Mouse (Mus musculus) lung, embryonic 16.5 days (tissue): ENCODE results near the gene Auts2. TPM values are rescaled to one million over a fixed set of nuclear protein-coding genes. Genes with fewer than 3 reads are reported as not detected.
A peak's percentile ranks its signal among the peaks of the same experiment; 100 is the strongest.
"Not testable (repeated sequence)": the region's sequence is repeated elsewhere in the genome, so short reads cannot be mapped to it uniquely, and the experiment has no call there.

Source experiments
- ATAC-seq: fragments of 200-750 bp; cut with Nextera tagmentation; 2 replicates; pipeline ENCODE4 v1.8.0; 2017; ENCODE audit warnings: low read depth, mild to moderate bottlenecking, moderate library complexity
- H3K27ac ChIP-seq: fragments of 300-500 bp; sonication (generic); 2 replicates; pipeline ENCODE4 v1.5.1; 2014; ENCODE audit warnings: mild to moderate bottlenecking, control low read depth, low read length
- H3K27me3 ChIP-seq: fragments of 300-500 bp; sonication (generic); 2 replicates; pipeline ENCODE4 v1.6.1; 2014; ENCODE audit warnings: low read depth, low read length, mixed read lengths; ENCODE audit not compliant: control insufficient read depth, insufficient read depth
- H3K36me3 ChIP-seq: fragments of 300-500 bp; sonication (generic); 2 replicates; pipeline ENCODE4 v1.6.1; 2014; ENCODE audit warnings: low read length; ENCODE audit not compliant: control insufficient read depth, insufficient read depth
- H3K4me1 ChIP-seq: fragments of 300-500 bp; sonication (generic); replicated peaks from 2 replicates; pipeline ENCODE4 v1.6.1; 2014; ENCODE audit warnings: low read length, mixed read lengths; ENCODE audit not compliant: control insufficient read depth, insufficient read depth
- H3K4me2 ChIP-seq: fragments of 300-500 bp; sonication (generic); 2 replicates; pipeline ENCODE4 v1.6.1; 2014; ENCODE audit warnings: low read depth, low read length, control low read depth
- H3K4me3 ChIP-seq: fragments of 300-500 bp; sonication (generic); 2 replicates; pipeline ENCODE4 v1.5.1; 2014; ENCODE audit warnings: mild to moderate bottlenecking, low read length, control low read depth
- H3K9ac ChIP-seq: fragments of 300-500 bp; sonication (generic); 2 replicates; pipeline ENCODE4 v1.6.1; 2014; ENCODE audit warnings: low read length, control low read depth
- H3K9me3 ChIP-seq: fragments of 300-500 bp; sonication (generic); 2 replicates; pipeline ENCODE4 v1.6.1; 2016; ENCODE audit warnings: low read length; ENCODE audit not compliant: control insufficient read depth
- WGBS: fragments of 180-500 bp; shearing (Covaris S2); extraction: QIAGEN DNeasy Blood & Tissue Kit; methylation state at CpG from one replicate; pipeline ENCODE4 v1.1.7; 2014; 5-methylcytosine and 5-hydroxymethylcytosine counted together
- polyA plus RNA-seq: library from polyadenylated mRNA; unstranded; fragments of >200 nt; fragmentation: Nextera tagmentation; extraction: Ambion mirVana; gene quantifications from 2 replicates; pipeline ENCODE4 v1.2.1, GENCODE M21; 2015

Auts2 gene
- 12.3 and 17.8 TPM in 2 replicates for polyA plus RNA-seq

- peak within 1 kb of the TSS; percentile 72 for H3K4me2 ChIP-seq
- H3K4me1 ChIP-seq = peaks cover 15% of the 10 kb centered on the region
- H3K27ac ChIP-seq = peak within 1 kb of the TSS; percentile 84
- peak within 1 kb of the TSS; percentile 80 for H3K9ac ChIP-seq
- no peaks in the 10 kb centered on the region for H3K9me3 ChIP-seq
- H3K36me3 ChIP-seq = no peaks in the 10 kb centered on the region
- ATAC-seq = peak; percentile 94
- WGBS = under 1% methylated on average over 75 of the region's 105 CpGs
- no peaks in the 10 kb centered on the region; the same call in 1 of the 2 replicates for H3K27me3 ChIP-seq
- H3K4me3 ChIP-seq = peak within 1 kb of the TSS; percentile 84
Measured at GRCm38 (mm10) chr5:132543118-132544071, at the start of gene Auts2. Gene Auts2 (minus strand): TSS chr5:132543344.

GRCm38 (mm10) chr5:132591721-132592695 is 48.9 kb upstream of the Auts2 start:
- Histone ChIP-seq H3K4me2 (no peak overlapping the region), H3K27ac (no peak overlapping the region), H3K4me3 (no peak overlapping the region), H3K27me3 (no peaks in the 10 kb centered on the region), H3K9ac (no peak overlapping the region), H3K36me3 (no peaks in the 10 kb centered on the region), H3K9me3 (no peaks in the 10 kb centered on the region), H3K4me1 (0 out of 2 replicates have a peak, but pooled peaks cover 3% of the 10 kb centered on the region)
- no peak for ATAC-seq
- 72% methylated on average over 24 of the region's 24 CpGs for WGBS

- H3K4me3 ChIP-seq = no peak overlapping the region
- H3K9ac ChIP-seq = no peak overlapping the region
- no peaks in the 10 kb centered on the region for H3K4me1 ChIP-seq
- WGBS = 53% methylated on average over 7 of the region's 7 CpGs
- H3K27ac ChIP-seq = no peak overlapping the region
- no peak overlapping the region for H3K4me2 ChIP-seq
- no peaks in the 10 kb centered on the region for H3K9me3 ChIP-seq
- H3K36me3 ChIP-seq = no peaks in the 10 kb centered on the region
- no peaks in the 10 kb centered on the region for H3K27me3 ChIP-seq
- no peak for ATAC-seq
Measured at GRCm38 (mm10) chr5:132579774-132580173, 36.6 kb upstream of the Auts2 start.

DNA sequence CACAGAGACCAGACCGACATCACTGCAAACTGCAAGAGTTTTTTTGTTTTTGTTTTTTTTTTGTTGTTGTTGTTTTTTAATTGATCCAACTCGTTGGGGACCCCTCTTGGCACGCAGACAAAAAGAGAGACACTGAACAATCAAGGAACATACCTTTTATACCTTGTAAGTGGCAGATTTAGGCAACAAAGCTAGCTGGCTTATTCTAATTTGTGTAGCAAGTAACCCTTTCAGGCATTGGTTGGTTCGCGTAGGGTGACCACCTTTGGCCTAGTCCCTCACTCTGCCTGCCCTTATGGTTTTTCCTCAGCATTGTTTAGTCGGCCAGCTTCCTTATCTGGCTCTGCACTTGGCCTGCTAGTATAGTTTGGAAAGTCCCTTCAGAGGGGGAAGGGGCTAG is 17.6 kb upstream of the Auts2 start:
- not testable (repeated sequence) for H3K4me1 ChIP-seq, H3K9ac ChIP-seq, H3K27me3 ChIP-seq, H3K27ac ChIP-seq, H3K4me3 ChIP-seq, H3K36me3 ChIP-seq, H3K4me2 ChIP-seq, H3K9me3 ChIP-seq, ATAC-seq
- 69% methylated on average over 6 of the region's 6 CpGs for WGBS

DNA sequence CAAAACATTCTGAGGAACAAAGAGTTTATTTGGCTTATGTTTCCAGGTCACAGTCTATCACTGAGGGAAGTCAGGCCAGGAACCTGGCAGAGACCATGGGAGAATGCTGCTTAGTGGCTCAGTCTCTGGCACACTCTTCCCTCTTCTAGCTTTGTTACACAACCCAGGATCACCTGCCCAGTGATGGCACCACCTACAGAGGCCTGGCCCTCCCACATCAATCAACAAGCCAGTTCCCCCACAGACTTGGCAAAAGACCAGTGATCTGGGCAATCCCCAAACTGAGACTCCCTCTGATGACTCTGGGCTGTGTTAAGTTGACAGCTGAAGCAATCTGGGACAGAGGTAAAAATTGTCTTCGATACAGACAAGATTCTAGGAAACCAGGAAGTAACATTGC is 2.6 kb upstream of the Auts2 start:
- Histone ChIP-seq H3K36me3 (no peaks in the 10 kb centered on the region), H3K4me3 (no peak overlapping the region), H3K4me2 (no peak overlapping the region), H3K27ac (no peak overlapping the region), H3K4me1 (peaks cover 8% of the 10 kb centered on the region), H3K27me3 (no peaks in the 10 kb centered on the region; the same call in 1 of the 2 replicates), H3K9ac (no peak overlapping the region), H3K9me3 (no peaks in the 10 kb centered on the region)
- WGBS = 65% methylated on average over 1 of the region's 1 CpGs
- ATAC-seq = no peak

DNA sequence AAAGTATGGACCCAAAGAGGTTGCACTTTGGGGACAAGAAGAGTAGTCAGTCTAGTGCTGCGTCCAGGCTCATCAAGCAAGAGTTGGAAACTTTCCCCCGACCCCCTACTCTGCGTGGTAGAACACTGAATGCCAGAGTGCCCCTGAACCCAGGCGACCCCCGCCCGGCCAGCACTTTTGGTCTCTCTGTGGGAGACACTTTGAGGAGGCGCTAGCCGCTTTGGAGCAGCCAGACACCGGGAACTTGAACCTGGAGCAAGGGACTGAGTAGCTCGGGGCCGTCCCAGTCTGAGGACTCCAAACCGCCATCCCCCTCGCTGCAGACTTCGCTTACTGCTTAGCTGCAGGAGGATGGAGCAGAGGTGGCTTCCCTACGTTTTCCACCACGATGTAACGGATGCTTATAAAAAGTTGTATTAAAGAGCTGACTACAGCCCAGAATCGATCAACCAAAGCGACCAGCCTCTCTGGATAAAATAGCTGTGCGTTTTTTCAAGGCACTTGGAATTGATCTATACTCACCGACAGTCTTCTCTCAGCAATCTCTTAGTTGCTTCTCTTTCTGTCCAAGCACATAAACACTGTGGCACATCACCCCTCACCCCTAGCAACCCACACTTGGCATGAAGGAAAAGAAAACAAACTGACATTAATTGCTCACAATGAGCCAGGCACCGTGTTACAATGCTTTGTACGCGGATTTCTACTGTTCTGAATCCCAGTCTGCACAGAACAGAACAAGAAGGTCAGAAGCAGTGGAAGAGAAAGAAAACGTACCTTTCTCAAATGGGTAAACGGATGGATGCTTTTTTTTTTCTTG is 1.2 kb upstream of the Auts2 start:
- H3K27ac ChIP-seq = peak overlapping the region; percentile 84; the same call in 1 of the 2 replicates
- H3K27me3 ChIP-seq = no peaks in the 10 kb centered on the region; the same call in 1 of the 2 replicates
- H3K36me3 ChIP-seq = no peaks in the 10 kb centered on the region
- peak overlapping the region; percentile 72 for H3K4me2 ChIP-seq
- no peaks in the 10 kb centered on the region for H3K9me3 ChIP-seq
- H3K4me1 ChIP-seq = peaks cover 15% of the 10 kb centered on the region
- ATAC-seq = no peak
- 5% methylated on average over 26 of the region's 26 CpGs for WGBS
- peak overlapping the region; percentile 84 for H3K4me3 ChIP-seq
- peak overlapping the region; percentile 80 for H3K9ac ChIP-seq

DNA sequence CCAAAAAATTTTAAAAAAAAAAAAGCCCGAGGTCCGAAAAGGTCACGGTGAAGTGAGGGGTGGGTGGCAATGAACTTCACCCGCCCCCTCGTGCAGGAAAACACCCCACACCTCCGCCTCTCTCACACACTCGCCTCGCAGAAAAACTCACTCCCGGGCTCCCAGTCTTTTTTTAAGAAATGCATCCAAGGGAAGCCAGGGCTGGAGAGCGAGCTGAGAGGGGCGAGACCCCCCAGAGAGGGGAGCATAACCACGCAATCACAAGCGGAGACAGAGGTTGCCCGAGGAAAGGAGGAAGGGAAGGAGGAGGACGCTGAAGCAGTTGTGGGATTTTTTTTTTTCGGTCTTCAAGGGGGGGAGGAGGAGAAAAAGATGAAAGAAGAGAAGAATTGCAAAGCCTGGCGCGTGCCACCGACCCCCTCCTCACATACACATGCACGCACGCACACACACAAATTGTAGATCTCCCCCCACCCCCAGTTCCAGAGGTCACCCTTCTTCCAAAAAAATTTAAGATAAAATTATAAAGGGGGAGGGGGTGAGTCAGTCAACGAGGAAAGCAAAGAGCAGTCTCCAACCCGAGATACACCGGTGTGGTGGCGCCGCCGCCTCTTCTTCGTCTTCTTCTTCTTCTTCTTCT is 643 bp downstream of the Auts2 start:
- WGBS = under 1% methylated on average over 28 of the region's 28 CpGs
- Histone ChIP-seq H3K4me2 (peak overlapping the region; percentile 72), H3K36me3 (no peaks in the 10 kb centered on the region), H3K27me3 (no peaks in the 10 kb centered on the region; the same call in 1 of the 2 replicates), H3K27ac (peak overlapping the region; percentile 84), H3K4me3 (peak overlapping the region; percentile 84), H3K4me1 (peaks cover 15% of the 10 kb centered on the region), H3K9ac (peak overlapping the region; percentile 80), H3K9me3 (no peaks in the 10 kb centered on the region)
- peak; percentile 2 for ATAC-seq

DNA sequence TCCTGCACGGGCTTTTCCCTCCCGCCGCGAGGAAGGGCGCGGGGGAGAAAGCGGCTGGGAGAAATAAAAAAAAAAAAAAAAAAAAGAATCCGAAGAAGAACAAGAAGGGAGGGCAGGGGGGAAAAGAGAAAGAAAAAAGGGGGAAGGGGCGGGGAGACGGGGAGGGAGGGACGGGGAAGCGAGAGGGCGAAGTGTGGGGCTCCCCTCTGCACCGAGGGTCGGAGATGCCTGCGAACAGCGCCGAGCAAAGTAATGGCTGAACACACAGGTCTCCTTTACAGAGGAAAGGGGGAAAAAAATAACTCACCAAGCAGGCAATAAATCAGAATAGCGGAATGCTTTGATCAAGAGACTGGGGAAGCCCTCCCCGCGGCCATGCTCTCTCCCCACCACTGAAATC is 1.2 kb downstream of the Auts2 start:
- Histone ChIP-seq H3K27ac (peak overlapping the region; percentile 55; the same call in 1 of the 2 replicates), H3K36me3 (no peaks in the 10 kb centered on the region), H3K9ac (peak overlapping the region; percentile 80), H3K4me1 (peaks cover 15% of the 10 kb centered on the region), H3K4me3 (peak overlapping the region; percentile 84), H3K4me2 (peak overlapping the region; percentile 72), H3K9me3 (no peaks in the 10 kb centered on the region), H3K27me3 (no peaks in the 10 kb centered on the region; the same call in 1 of the 2 replicates)
- under 1% methylated on average over 13 of the region's 21 CpGs for WGBS
- no peak for ATAC-seq
